8 mouse cellular contexts compared by ENCODE assay signal in genomic region chr2:30205255-30205628, GRCm38 (mm10). TPM values are rescaled to one million over a fixed set of nuclear protein-coding genes. Genes with fewer than 3 reads are reported as not detected.
A peak's percentile ranks its signal among the peaks of the same experiment; 100 is the strongest.
DNase-seq lines count a peak whose midpoint lies in the region; ATAC-seq and TF ChIP-seq lines count a peak whose summit lies in the region.

No protein-coding gene starts in this region.

- intact Hi-C loops in gastrocnemius, adult 2 months (cut with DNase I) = loop anchor here (2.0 kb wide), 1 partner anchor 26 kb away; the partner anchor contains the start of gene Spout1

- no peaks in the 10 kb centered on the region for H3K27me3 ChIP-seq in C2C12 (ENCODE audit: control insufficient read depth, insufficient read depth, insufficient read length)
- H3K27me3 ChIP-seq in embryonic facial prominence, embryonic 13.5 days = no peaks in the 10 kb centered on the region
- H3K27me3 ChIP-seq in intestine, embryonic 16.5 days (replicated peaks; ENCODE audit: control insufficient read depth, insufficient read depth, low read length) = no peaks in the 10 kb centered on the region
- no peaks in the 10 kb centered on the region for H3K27me3 ChIP-seq in stomach, postnatal 0 days (ENCODE audit: control insufficient read depth, insufficient read depth, low read length)

- peak overlapping the region; percentile 94 for H3K4me3 ChIP-seq in gastrocnemius, adult 2 months
- H3K4me3 ChIP-seq in C2C12 (ENCODE audit: insufficient read depth, poor library complexity, severe bottlenecking) = peak overlapping the region; percentile 43
- H3K4me3 ChIP-seq in embryonic facial prominence, embryonic 13.5 days = peak overlapping the region; percentile 63
- peak overlapping the region; percentile 77 for H3K4me3 ChIP-seq in intestine, embryonic 16.5 days (ENCODE audit: low read length)
- peak overlapping the region; percentile 61 for H3K4me3 ChIP-seq in stomach, postnatal 0 days (ENCODE audit: low read depth, low read length)

- peak overlapping the region; percentile 89 for H3K4me2 ChIP-seq in embryonic facial prominence, embryonic 13.5 days
- H3K4me2 ChIP-seq in intestine, embryonic 16.5 days (ENCODE audit: low read depth, low read length) = peak overlapping the region; percentile 88
- H3K4me2 ChIP-seq in stomach, postnatal 0 days (replicated peaks; ENCODE audit: low read depth) = peak overlapping the region; percentile 72

- peak; percentile 43 for DNase-seq in gastrocnemius, adult 2 months
- no peak for DNase-seq in gastrocnemius, postnatal 10 days
- DNase-seq in lung, postnatal 14 days = peak; percentile 38
- peak; percentile 73 for DNase-seq in stomach, postnatal 0 days (ENCODE audit: low spot score)
- DNase-seq in yolk sac, embryonic 10.5 days (ENCODE audit: low spot score) = no peak

- H3K27ac ChIP-seq in gastrocnemius, adult 2 months = peak overlapping the region; percentile 94
- peak overlapping the region; percentile 78 for H3K27ac ChIP-seq in embryonic facial prominence, embryonic 13.5 days
- peak overlapping the region; percentile 86 for H3K27ac ChIP-seq in intestine, embryonic 16.5 days (ENCODE audit: low read length)
- peak overlapping the region; percentile 90 for H3K27ac ChIP-seq in stomach, postnatal 0 days (replicated peaks)

- no peaks in the 10 kb centered on the region for H3K79me3 ChIP-seq in C2C12 (ENCODE audit: low read depth)

- TF ChIP-seq CTCF in gastrocnemius, adult 2 months (IDR thresholded peaks at IDR 0.05) = no peak
- TF ChIP-seq CTCF in C2C12 (IDR thresholded peaks at IDR 0.05; ENCODE audit: control insufficient read depth, insufficient read depth, insufficient read length) = no peak
- no peak for TF ChIP-seq CTCF in stomach, postnatal 0 days (IDR thresholded peaks at IDR 0.05; ENCODE audit: low read depth)

- ATAC-seq in embryonic facial prominence, embryonic 13.5 days (ENCODE audit: insufficient number of reproducible peaks, insufficient read depth, low FRiP score, low TSS enrichment, low read depth) = 0 out of 2 replicates have a peak, but pooled peaks have one; percentile 28
- peak; percentile 73 for ATAC-seq in intestine, embryonic 16.5 days
- peak; percentile 76 for ATAC-seq in stomach, postnatal 0 days (ENCODE audit: low FRiP score, low TSS enrichment)

- no peak for TF ChIP-seq EP300 in stomach, postnatal 0 days (optimal IDR thresholded peaks at IDR 0.05)

- 2% methylated on average over 13 of the region's 13 CpGs for WGBS in embryonic facial prominence, embryonic 13.5 days
- under 1% methylated on average over 13 of the region's 13 CpGs for WGBS in intestine, embryonic 16.5 days
- WGBS in stomach, postnatal 0 days = under 1% methylated on average over 13 of the region's 13 CpGs

- peak overlapping the region; percentile 71 for H3K9ac ChIP-seq in embryonic facial prominence, embryonic 13.5 days
- peak overlapping the region; percentile 81 for H3K9ac ChIP-seq in intestine, embryonic 16.5 days (ENCODE audit: low read depth, low read length)
- H3K9ac ChIP-seq in stomach, postnatal 0 days (ENCODE audit: low read length) = peak overlapping the region; percentile 69

- H3K9me3 ChIP-seq in embryonic facial prominence, embryonic 13.5 days = no peaks in the 10 kb centered on the region
- H3K9me3 ChIP-seq in intestine, embryonic 16.5 days (ENCODE audit: control insufficient read depth, low read length) = no peaks in the 10 kb centered on the region
- H3K9me3 ChIP-seq in stomach, postnatal 0 days (ENCODE audit: control insufficient read depth, low read length) = no peaks in the 10 kb centered on the region

- no peaks in the 10 kb centered on the region for H3K36me3 ChIP-seq in C2C12 (ENCODE audit: control insufficient read depth, insufficient read depth)
- H3K36me3 ChIP-seq in embryonic facial prominence, embryonic 13.5 days = no peaks in the 10 kb centered on the region
- H3K36me3 ChIP-seq in intestine, embryonic 16.5 days (ENCODE audit: control insufficient read depth, insufficient read depth, low read length) = no peaks in the 10 kb centered on the region
- no peaks in the 10 kb centered on the region for H3K36me3 ChIP-seq in stomach, postnatal 0 days (ENCODE audit: control insufficient read depth, insufficient read depth, low read length)

- peaks cover 14% of the 10 kb centered on the region for H3K4me1 ChIP-seq in embryonic facial prominence, embryonic 13.5 days
- H3K4me1 ChIP-seq in intestine, embryonic 16.5 days (ENCODE audit: control insufficient read depth, insufficient read depth, low read length) = peaks cover 15% of the 10 kb centered on the region
- 0 out of 2 replicates have a peak, but pooled peaks cover 4% of the 10 kb centered on the region for H3K4me1 ChIP-seq in stomach, postnatal 0 days (replicated peaks; ENCODE audit: control insufficient read depth, insufficient read depth)

- H3K79me2 ChIP-seq in C2C12 (ENCODE audit: control insufficient read depth, insufficient read depth) = no peaks in the 10 kb centered on the region

- peak overlapping the region; percentile 75 for H3ac ChIP-seq in C2C12 (ENCODE audit: control insufficient read depth, insufficient read length, low read depth)

TF ChIP-seq in C2C12, 6 proteins besides CTCF, POLR2A, EP300 and RAD21:
- TF ChIP-seq FOSL1 (IDR thresholded peaks at IDR 0.05; ENCODE audit: insufficient read depth, low read length, poor library complexity, severe bottlenecking) (no peak), MAX (IDR thresholded peaks at IDR 0.05) (no peak), CEBPB (IDR thresholded peaks at IDR 0.05; ENCODE audit: low read depth) (no peak), USF1 (IDR thresholded peaks at IDR 0.05; ENCODE audit: low read depth) (no peak), MYOG (IDR thresholded peaks at IDR 0.05; ENCODE audit: control insufficient read depth, extremely low read depth, insufficient read length) (no peak)

RNA-seq across cellular contexts. Expression of gene Kyat1, which starts 0.4 kb away (rescaled TPM):
- total RNA-seq in gastrocnemius, adult 2 months (2021) = 10 to 100 TPM; 23.4 to 30.3 TPM
- total RNA-seq in gastrocnemius, postnatal 10 days (2021) = 10 to 100 TPM; 13.6 to 16.0 TPM
- 2.7 TPM for polyA plus RNA-seq in C2C12 (2012; fragmentation: generic; extraction: Trizol)
- 9.4 and 10.0 TPM in 2 replicates for polyA plus RNA-seq in embryonic facial prominence, embryonic 13.5 days (2015; fragmentation: Nextera tagmentation; extraction: Ambion mirVana)
- 24.6 and 28.9 TPM in 2 replicates for polyA plus RNA-seq in intestine, embryonic 16.5 days (2015; fragmentation: Nextera tagmentation; extraction: Ambion mirVana)
- polyA plus RNA-seq in stomach, postnatal 0 days (2015; fragmentation: Nextera tagmentation; extraction: Ambion mirVana) = 81.2 and 89.3 TPM in 2 replicates

RNA-seq across cellular contexts. Expression of gene Spout1, which starts 27.0 kb away (rescaled TPM):
- total RNA-seq in gastrocnemius, adult 2 months (2021) = 1 to 10 TPM; 4.2 to 4.5 TPM
- total RNA-seq in gastrocnemius, postnatal 10 days (2021) = 1 to 10 TPM; 7.4 to 7.6 TPM
- polyA plus RNA-seq in C2C12 (2012; fragmentation: generic; extraction: Trizol) = 33.4 TPM
- 80.6 and 81.9 TPM in 2 replicates for polyA plus RNA-seq in embryonic facial prominence, embryonic 13.5 days (2015; fragmentation: Nextera tagmentation; extraction: Ambion mirVana)
- 59.5 and 62.6 TPM in 2 replicates for polyA plus RNA-seq in intestine, embryonic 16.5 days (2015; fragmentation: Nextera tagmentation; extraction: Ambion mirVana)
- polyA plus RNA-seq in stomach, postnatal 0 days (2015; fragmentation: Nextera tagmentation; extraction: Ambion mirVana) = 23.9 and 24.0 TPM in 2 replicates

RNA-seq across cellular contexts. Expression of gene Lrrc8a, which starts 32.3 kb away (rescaled TPM):
- 10 to 100 TPM; 19.6 to 37.9 TPM for total RNA-seq in gastrocnemius, adult 2 months (2021)
- 10 to 100 TPM; 21.2 to 22.1 TPM for total RNA-seq in gastrocnemius, postnatal 10 days (2021)
- polyA plus RNA-seq in C2C12 (2012; fragmentation: generic; extraction: Trizol) = 20.6 TPM
- polyA plus RNA-seq in embryonic facial prominence, embryonic 13.5 days (2015; fragmentation: Nextera tagmentation; extraction: Ambion mirVana) = 43.6 and 45.9 TPM in 2 replicates
- polyA plus RNA-seq in intestine, embryonic 16.5 days (2015; fragmentation: Nextera tagmentation; extraction: Ambion mirVana) = 37.4 and 40.1 TPM in 2 replicates
- polyA plus RNA-seq in stomach, postnatal 0 days (2015; fragmentation: Nextera tagmentation; extraction: Ambion mirVana) = 30.3 and 31.7 TPM in 2 replicates

RNA-seq across cellular contexts. Expression of gene Endog, which starts 33.9 kb away (rescaled TPM):
- 10 to 100 TPM; 50.8 to 67.6 TPM for total RNA-seq in gastrocnemius, adult 2 months (2021)
- total RNA-seq in gastrocnemius, postnatal 10 days (2021) = 10 to 100 TPM; 31.1 to 36.6 TPM
- 16.1 TPM for polyA plus RNA-seq in C2C12 (2012; fragmentation: generic; extraction: Trizol)
- polyA plus RNA-seq in embryonic facial prominence, embryonic 13.5 days (2015; fragmentation: Nextera tagmentation; extraction: Ambion mirVana) = 12.4 and 15.2 TPM in 2 replicates
- 42.5 and 45.5 TPM in 2 replicates for polyA plus RNA-seq in intestine, embryonic 16.5 days (2015; fragmentation: Nextera tagmentation; extraction: Ambion mirVana)
- polyA plus RNA-seq in stomach, postnatal 0 days (2015; fragmentation: Nextera tagmentation; extraction: Ambion mirVana) = 35.3 and 41.2 TPM in 2 replicates

RNA-seq across cellular contexts. Expression of gene Gm28035, which starts 35.1 kb away (rescaled TPM):
- 1 to 10 TPM; 1.1 to 1.4 TPM for total RNA-seq in gastrocnemius, adult 2 months (2021)
- under 1 TPM; 0.42 to 0.86 TPM for total RNA-seq in gastrocnemius, postnatal 10 days (2021)
- polyA plus RNA-seq in C2C12 (2012; fragmentation: generic; extraction: Trizol) = 0.01 TPM
- polyA plus RNA-seq in embryonic facial prominence, embryonic 13.5 days (2015; fragmentation: Nextera tagmentation; extraction: Ambion mirVana) = 0.06 and 0.11 TPM in 2 replicates
- 0.11 and 0.24 TPM in 2 replicates for polyA plus RNA-seq in intestine, embryonic 16.5 days (2015; fragmentation: Nextera tagmentation; extraction: Ambion mirVana)
- polyA plus RNA-seq in stomach, postnatal 0 days (2015; fragmentation: Nextera tagmentation; extraction: Ambion mirVana) = 0.05 and 0.11 TPM in 2 replicates

Comparison
In these comparisons a context has a peak if more than half of its experiments do, and no peak if none do; other contexts are left out.
1. DNase-seq: peak in gastrocnemius, adult 2 months (single experiment), lung, postnatal 14 days (single experiment) and stomach, postnatal 0 days (single experiment); none in gastrocnemius, postnatal 10 days (single experiment) and yolk sac, embryonic 10.5 days (single experiment).
2. H3K4me3 ChIP-seq: peak in every context shown above with its lines; median percentile 94 in gastrocnemius, adult 2 months; 77 in intestine, embryonic 16.5 days; 63 in embryonic facial prominence, embryonic 13.5 days; 61 in stomach, postnatal 0 days; 43 in C2C12.
3. Peak in every context shown above with its lines, with median percentiles within 50 percentile points of each other: H3K27ac ChIP-seq, ATAC-seq, H3K4me2 ChIP-seq and H3K9ac ChIP-seq.